Mouse (Mus musculus) hindlimb bud, embryonic 11.5 days (tissue): Measurements from ENCODE around the gene Spock1.
"Not testable (repeated sequence)": the region's sequence is repeated elsewhere in the genome, so short reads cannot be mapped to it uniquely, and the experiment has no call there.

ENCODE experiments used
- DNase-seq: peaks from one replicate; pipeline ENCODE4 v3.0.0-alpha.2; 2012; ENCODE audit warnings: low read depth, low spot score; ENCODE audit errors: extremely low spot score

Gene Spock1

DNA sequence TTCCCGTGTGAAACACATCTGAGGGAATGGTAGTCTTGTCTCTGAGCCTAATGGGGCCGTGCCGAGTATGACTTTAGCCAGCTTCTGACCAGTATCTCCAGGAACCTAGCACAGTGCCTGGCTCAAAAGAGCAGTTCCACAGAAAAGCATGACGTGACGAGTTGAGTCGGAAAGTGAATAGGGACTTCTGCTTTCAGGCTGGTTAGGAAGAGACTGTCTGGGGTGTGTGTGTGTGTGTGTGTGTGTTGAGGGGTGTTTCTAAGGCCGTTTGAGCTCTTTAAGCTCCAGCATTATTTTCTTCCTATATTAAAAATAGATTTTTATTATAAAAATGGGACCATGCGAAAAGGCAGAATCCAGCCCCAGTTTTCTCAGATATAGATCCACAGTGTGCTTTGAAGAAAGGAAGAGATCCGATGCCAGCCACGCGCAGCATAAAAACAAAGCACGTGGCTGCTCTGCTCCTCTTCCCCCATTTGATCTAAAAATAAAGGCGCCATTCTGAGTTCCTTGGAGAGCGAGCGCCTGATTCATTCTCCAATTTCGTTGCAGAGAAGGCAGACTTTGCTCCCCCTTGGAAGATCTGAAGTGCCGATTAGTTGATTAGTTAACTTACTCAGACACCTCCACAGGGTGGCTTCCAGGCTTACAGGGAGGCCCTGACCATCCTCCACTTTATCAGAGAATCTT is 288.9 kb downstream of the Spock1 start:
- DNase-seq = no peak

DNA sequence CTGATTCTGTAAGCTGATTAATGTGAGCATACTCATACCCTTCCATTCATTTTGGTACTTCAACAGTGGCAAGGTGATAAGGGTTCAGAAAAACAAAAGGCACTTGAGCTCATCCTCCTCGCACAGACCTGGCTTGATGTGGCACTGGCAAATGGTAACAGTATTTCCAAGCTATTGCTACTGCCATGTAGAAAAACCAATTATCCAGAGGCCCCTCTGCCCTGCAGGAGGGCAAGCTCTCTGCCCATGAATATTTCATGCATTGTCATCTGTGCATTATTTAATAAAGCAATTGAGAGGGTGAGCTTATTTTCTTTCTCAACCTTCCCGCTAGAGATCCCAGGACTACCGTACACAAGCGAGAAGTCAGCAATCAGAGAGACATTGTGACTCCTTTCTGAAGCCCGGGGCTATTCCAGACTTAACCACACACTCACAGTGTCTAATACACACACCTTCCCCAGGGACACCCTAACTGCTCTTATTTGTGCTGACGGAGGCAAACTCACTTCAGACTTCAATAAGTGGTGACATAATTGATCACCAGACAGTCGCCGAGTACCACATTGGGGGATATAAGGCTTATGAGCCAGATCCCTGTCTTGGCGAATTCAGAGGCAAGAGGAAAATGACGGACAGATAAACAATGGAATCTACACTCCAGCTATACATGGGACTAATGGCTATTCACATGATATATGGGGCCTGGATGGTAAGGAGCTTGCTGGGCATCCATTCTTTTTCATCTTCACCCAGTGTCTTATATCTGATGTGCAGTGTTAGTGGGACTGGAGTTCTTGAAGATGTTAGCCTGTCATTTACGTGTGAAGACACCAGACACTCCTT is 296.6 kb downstream of the Spock1 start:
- no peak for DNase-seq

DNA sequence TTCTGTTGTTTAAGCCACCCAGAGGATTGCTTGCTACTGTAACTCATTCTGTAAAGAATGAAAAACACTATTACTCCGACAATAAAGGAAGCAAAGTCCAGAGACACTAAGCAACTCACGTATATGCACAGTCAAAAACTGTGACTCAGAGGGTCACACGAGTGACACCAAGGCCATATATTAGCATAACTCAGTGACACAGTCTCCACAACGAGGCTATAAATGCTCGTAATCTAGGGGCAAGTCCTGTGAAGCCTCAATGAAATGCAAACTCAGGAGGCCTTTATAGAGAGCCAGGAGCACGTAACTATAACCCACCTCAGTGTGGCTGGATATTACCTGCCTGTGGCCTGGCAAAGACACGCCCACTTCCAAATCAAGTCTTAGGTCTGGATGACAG is 298.2 kb downstream of the Spock1 start:
- DNase-seq = no peak

DNA sequence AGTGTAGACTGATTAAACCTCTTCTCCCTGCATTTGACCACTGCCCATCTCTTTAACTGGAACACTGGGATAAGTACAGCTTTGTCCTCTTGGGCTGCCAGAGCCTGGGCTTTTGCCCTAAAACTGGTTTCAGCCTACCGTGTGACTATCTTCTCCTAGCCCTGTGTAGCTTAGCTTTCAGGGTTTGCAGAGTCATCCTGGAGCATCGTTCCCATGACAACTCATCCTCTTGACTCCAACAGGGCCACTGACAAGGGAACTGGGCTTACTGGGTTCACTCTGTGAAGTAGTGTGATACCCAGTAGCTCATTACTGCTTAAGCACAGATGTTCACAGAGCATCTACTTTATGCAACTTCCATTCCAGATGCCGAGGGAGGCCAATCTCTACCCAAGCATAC is 303.7 kb downstream of the Spock1 start:
- no peak for DNase-seq

DNA sequence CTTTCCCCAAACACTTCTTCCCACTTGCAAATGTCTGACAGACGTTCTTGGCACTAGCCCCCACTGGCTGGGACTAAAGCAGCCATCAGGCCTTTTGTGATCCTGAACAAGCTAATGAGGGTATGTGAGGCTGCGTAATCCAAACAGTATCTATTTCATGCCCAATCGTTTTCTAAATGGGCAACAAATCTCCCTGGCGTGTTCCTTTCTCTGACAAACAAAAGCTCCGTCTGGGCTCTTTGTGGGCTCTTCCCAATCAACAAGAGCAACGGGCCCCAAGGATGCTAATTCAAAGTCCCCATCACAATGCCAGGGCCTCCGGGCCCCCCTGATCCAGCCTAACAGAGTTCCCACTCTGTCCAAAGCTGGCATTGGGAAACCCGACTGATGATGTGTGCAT is 304.9 kb downstream of the Spock1 start:
- no peak for DNase-seq

DNA sequence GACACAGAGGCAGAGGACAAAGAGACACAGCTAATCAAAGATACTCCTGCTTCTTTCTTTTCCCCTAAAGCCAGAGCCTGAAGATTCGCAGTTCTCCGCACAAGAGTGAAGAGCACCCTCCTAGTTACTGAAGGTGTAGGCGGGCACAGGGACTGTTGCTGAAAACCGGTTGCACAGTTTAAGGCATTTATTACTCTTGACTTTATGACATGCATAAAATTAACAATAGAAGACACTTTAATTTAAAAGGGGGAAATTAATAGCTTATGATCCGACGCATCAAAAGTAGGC is 312.4 kb downstream of the Spock1 start:
- DNase-seq = no peak

DNA sequence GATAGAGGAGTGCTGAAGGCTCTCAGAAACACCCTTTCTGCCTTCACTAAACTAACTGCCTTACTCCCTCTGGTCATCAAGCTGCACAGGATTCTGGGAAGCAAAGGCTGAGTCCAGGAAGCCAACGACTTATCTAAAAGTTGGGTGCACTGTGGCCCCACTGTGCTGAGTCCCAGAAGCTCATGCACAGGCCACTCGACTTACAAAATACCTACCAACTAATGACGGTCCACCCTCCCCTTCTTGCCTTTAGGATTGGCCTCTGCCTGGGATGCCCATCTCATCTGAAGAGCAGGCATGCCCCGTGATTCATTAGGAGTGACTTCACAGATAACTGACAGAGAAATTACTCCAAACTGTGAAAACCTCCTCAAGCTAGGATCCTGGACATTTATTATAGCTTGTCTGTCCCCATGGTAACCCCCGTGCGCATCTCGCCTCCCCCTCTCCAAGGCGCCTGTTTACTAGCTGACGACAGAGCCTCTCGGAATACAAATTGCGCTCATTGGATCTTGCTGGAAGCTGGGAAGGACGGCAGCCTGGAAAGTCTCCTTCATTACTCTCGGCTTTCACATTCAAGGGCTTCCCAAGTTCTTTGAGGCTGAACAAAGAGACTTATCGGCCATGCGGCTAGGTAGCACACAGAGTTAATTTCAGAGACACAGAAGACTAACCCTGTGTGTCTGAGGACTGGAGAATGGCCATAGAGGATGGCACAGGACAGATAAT is 312.9 kb downstream of the Spock1 start:
- peak; percentile 18 for DNase-seq

DNA sequence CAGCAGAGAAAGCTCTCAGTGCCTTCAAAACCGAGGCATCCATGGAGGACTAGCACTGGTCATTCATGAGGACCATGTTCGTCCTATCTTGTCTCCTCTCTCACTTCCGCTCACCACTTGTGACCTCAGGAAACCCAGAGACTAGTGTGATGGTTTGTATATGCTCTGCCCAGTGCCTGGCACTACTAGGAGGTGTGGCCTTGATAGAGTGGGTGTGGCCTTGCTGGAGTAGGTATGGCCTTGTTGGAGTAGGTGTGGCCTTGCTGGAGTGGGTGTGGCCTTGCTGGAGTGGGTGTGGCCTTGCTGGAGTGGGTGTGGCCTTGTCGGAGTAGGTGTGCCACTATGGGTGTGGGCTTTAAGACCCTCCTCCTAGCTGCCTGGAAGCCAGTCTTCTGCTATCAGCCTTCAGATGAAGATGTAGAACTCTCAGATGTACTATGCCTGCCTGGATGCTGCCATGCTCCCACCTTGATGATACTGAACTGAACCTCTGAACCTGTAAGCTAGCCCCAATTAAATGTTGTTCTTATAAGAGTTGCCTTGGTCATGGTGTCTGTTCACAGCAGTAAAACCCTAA is 318.7 kb downstream of the Spock1 start:
- not testable (repeated sequence) for DNase-seq

DNA sequence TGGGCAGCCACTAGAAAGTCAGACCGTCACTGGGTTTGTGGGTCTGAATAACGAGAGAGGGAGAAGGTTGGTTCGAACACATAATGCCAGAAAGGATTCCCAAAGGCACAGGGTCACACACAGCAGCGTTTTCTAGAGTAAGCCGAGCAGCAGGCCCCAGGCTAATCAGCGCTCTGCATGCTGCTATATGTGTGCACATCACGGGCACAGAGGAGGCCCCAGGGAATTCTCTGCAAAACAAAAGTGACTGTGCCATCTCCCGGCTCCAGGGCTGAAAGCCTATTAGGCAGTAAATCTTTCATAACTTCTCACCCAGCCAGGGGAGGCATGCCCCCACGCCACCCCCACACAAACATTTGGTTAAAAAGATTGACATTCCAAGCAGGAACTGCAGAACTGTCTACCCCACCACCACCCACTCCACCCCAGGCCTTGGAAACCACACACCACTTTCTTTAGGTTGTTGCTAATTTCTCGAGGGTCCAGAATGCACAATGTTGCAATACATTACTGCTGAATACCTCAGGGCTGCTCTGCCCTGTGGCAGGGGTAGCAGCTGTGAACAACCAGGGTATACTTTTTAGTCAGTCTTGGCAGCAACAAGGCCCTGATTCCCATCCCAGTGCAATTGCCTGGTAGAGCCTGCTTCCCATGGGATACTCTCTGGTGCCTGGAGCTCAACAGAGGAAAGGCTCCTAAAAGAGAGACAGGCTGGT is 319.4 kb downstream of the Spock1 start:
- DNase-seq = no peak

DNA sequence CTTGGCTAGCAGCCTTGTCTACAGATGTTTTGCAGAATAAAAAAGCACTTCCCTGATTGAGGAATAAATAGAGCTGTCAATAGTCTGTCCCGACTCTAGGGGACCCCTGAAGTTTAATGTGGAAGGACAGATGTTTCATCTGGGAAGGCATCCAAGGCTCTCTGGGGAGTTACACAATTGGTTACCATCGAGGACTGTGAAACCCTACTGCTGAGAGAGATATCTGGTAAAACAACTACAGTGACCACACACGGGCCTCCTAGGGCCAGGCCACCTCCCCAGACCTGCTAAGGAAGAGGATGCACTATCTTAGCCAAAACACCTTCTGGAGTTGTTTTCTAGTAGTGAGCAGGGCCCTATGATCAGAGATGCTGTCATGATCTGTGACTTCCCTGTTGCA is 323.0 kb downstream of the Spock1 start:
- DNase-seq = no peak

DNA sequence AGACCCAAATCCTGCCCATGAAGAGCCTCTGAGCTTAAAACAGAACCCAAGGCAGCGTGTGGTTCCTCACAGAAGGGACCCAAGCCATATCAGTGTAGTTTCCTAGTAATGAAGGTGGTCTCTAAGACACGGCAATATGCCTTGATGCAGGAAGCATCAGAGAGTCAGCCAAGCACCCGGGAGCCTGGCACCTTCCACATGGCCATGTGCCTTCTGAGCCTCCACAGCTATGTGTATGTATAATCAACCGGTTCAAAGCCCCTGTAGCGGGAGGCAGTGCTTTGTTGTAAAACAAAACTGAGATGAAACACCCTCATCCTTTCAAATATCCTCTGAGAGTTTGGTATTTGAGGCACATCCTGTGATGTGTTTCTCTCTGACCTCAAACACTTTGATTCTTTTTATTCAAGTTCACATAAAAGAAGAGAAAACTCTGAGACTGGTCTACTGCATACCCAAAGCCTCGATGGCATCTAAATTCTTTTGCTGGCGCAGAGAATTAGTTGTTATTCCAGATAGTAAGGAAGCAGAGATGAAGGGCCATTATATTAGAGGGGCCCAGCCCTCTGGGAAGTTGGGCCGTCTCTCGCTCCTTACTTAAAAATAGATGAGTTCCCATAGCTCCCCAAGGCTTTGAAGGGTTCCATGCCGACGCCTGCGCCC is 325.7 kb downstream of the Spock1 start:
- no peak for DNase-seq

DNA sequence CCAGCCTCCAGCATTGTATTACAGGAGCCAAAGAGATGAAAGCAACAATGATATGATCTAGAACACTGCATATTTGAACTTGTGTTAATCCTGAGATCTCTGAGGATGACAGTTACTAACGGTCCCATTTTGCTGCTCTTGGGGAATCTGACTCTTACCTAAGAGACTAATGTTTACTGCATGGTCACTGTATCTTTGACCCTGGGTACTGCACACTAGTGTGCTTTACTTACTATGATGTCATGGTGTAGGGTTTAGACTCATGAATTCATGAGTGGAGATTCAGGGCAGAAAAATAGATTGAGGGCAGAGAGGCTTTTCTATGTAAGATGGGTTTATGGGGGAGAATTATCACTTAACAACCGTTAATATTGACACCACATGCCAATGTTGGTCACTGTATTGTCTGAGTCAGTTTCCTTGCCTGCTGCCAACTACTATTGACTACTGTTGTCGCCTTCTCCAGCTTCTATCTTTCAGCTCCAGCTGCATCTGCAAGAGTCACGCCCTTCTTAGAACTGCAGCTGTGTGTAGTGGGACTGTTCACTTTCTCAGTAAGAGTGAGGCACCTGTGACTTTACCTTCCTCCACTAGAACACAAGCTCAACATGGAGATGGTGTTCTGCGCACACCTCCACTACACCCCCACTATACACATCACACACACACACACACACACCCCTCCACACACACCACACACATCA is 330.4 kb downstream of the Spock1 start:
- DNase-seq = no peak

DNA sequence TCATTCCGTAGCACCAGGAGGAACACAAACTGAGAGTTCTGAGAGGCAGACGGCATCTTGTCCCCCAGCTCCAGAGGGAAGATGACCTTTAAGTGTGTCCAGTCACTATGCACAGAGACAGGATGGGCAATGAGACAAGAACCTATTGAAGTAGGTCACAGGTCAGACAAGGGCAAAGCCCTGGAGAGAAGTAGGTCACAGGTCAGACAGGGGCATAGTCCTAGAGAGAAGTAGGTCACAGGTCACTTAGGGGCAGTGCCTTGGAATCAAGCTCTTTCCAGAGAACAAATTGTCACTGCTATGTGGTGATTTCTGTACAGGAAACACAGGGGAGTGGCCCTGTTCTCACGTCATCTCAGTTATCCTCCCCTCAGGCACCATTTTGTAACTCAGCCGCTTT is 334.6 kb downstream of the Spock1 start:
- no peak for DNase-seq

DNA sequence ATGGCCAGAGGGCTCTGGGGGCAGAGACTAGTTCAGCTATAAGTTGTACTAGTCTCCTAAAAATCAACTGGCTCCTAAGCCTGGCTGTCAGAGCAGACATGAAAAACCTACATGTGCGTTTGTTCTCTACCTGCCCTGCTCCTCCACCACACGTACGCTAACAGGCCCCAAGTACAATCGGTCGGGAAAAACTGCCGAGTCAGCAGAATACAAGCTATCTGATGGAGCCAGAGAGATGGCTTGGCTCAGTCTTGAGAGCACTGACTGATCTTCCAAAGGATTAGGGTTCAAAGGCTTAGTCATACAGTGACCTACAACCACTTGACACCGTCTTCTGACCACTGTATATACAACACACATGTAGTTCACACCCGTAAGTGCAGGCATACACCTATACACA is 339.7 kb downstream of the Spock1 start:
- no peak for DNase-seq

DNA sequence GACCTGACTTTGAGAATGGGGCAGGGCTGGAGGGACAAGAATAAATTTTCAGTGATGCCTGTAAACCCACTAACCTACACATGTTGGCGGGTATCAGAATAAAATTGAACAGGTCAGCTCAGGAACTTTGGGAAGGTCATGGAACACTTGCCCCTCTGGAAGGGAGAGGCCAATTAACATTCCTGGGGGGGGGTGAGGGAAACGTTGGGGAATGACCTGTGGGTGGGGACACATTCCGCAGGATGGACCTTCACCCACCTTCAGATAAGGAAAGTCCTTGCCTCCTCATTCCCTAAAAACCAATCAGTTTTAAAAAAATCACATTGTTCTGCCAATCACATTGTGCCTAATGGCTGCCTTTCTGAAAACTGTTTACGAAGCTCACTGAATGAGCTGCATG is 352.9 kb downstream of the Spock1 start:
- no peak for DNase-seq

DNA sequence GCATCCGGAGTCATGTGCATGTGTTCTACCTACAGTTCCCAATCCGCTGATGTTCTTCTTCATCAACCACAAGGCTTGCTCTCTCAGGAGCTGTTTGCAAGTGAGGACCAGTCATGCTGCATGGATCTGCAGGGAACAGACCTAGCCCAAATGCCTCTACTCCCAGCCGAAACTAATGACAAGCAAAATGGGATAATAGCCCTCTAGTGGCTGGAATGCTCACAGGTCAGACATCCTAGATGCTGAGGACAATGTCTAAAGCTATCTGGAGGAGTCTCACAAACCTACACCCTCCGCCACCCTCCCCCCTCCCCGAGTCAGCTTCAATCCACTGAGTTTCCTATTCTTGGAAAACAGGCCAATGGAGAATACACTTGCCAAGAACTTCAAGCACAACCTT is 358.4 kb downstream of the Spock1 start:
- DNase-seq = peak; percentile 42

DNA sequence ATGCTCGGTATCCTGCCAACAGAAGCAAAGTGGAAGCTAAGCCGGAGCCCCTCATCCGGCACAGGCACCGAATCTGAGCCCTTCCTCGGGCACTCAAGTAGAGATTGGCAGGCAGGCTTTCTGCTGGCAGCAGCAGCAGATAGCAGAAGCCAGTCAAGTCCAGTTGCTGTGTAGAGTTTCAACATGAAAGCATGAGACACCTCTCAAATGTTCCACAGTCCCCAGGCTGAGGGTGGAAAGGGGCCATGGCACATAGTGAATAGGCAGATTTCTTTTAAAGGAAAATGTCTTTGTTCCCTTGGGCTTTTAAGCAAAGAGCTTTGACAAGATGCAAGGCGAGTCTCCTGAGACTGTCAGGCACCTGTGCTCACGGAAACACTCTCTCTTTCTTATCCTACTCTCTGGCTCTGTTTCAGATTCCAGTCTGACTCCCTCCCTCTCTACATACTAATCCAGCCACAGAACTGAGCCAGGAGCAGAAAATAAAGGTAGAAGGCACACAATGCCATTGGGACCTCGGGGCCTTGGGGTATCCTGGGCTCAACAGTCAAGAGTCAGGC is 371.1 kb downstream of the Spock1 start:
- no peak for DNase-seq

DNA sequence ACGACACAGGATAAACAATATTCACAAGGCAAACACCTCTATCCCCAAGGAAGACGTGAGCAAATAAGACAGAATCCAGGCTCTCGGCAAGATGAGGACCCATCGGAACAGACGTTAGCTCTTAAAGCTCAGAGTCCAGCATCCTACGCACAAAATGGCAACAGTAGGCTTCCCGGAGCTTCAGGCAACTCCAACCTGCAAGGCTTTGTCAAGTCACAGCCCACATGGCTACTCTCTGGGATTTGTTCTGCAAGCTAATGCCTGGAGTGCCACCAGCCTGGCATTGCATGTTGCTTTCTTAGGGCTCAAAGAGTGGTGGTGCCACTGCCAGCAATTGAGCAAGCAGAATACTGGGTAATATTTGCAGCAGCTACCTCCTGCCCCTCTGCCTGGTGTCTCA is 373.8 kb downstream of the Spock1 start:
- no peak for DNase-seq

DNA sequence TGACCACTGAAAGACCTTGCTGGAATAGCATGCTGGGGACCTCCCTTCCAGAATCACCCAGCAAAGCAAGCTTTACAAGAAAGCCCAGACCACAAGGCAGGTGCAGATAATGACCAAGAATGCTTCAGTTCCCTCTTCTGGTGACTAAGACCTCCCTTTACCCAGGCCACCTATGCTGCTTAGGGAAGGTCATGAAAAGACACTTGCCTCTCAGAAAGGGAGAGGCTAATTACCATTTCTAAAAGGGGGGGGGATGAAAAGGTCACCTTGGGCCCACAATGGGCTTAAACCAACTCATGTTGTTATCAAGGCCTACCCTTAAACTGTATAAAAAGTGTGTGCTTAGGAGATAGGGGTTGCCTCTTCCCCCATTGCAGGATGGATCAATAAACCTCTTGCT is 382.2 kb downstream of the Spock1 start:
- no peak for DNase-seq

DNA sequence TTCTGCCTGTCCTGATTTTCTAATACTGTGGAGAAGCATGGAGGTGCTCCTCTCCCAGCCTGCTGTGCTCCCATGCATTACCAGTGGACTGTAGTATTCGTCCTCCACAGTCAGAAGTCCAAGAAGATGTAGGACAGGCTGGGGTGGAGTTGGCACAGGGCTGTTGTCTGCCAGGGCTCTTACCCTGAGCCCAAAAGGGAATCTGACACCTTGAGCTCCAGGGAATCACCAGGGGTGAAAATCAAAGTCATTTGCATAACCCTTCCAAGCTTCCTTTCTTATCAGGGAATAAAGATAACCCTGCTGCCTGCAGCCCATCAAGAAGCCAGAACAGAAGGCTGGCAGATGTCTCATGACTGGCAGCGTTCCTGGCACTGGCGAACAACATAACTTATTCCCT is 383.6 kb downstream of the Spock1 start:
- DNase-seq = no peak
